Mouse (Mus musculus) v-Abl transformed pro-B cells (cell line): Measurements from ENCODE around the gene Kcnj4.
"Not testable (repeated sequence)": the region's sequence is repeated elsewhere in the genome, so short reads cannot be mapped to it uniquely, and the experiment has no call there.

Experiments
- in situ Hi-C, 2 experiments: fragments of 400-800 bp; cut with MboI; formaldehyde crosslinking; loops; one replicate each; pipeline ENCODE4 v1.15.1; 2025; ENCODE audit not compliant: unreplicated experiment in 2 of 2

The Kcnj4 gene

DNA sequence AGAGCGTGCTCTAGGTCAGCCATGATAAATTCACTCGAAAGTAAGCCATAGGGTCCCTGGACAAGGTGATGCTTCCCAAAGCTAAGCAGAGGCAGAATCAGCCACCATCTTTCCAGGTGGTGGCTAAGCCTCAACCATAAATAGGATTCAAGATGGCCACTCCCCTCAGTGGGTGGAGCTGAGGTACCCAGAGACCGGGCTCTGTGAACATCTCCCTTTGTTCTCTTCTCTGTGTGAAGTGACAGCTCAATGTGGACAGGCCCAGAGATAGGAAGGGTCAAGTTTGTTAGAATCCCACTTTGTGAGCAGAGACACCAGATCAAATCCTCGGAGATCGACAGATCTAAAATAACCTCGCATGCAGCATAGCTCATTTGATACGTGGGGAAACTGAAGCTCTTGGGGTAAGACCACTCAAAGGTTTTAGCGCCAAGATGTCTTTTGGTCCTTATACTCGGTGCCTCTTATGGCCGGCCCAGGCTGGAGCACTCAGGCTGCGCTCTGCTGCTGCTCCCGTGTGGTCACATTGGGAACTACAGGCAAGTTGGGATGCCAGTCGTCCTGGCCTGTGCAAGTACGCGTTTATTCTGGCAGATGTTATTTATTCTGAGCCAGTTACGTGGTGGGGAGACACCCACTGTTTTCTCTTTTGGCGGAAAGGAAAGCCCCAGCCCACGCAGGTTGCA is 38.3 kb downstream of the Kcnj4 start:
- in situ Hi-C loops = loop anchor here (5.0 to 10.0 kb wide), 3 partner anchors 84 to 224 kb away; no protein-coding TSS in a partner anchor

GRCm38 (mm10) chr15:79456546-79456945 is 48.5 kb downstream of the Kcnj4 start:
- in situ Hi-C loops = no loop called here

DNA sequence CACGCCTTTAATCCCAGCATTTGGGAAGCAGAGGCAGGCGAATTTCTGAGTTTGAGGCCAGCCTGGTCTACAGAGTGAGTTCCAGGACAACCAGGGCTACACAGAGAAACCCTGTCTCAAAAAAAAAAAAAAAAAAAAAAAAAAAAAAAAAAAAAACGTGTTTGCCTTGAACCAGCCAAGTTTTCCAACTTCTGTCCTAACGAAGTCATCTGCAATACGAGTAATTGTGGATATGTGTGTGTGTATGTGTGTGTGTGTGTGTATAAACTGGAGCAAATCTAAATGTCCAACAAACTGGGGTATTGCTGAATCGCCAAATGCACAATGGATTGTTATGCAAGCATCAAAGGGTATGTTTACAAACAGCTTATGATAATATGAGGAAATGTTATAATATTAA is 48.9 kb downstream of the Kcnj4 start:
- in situ Hi-C loops = not testable (repeated sequence)

DNA sequence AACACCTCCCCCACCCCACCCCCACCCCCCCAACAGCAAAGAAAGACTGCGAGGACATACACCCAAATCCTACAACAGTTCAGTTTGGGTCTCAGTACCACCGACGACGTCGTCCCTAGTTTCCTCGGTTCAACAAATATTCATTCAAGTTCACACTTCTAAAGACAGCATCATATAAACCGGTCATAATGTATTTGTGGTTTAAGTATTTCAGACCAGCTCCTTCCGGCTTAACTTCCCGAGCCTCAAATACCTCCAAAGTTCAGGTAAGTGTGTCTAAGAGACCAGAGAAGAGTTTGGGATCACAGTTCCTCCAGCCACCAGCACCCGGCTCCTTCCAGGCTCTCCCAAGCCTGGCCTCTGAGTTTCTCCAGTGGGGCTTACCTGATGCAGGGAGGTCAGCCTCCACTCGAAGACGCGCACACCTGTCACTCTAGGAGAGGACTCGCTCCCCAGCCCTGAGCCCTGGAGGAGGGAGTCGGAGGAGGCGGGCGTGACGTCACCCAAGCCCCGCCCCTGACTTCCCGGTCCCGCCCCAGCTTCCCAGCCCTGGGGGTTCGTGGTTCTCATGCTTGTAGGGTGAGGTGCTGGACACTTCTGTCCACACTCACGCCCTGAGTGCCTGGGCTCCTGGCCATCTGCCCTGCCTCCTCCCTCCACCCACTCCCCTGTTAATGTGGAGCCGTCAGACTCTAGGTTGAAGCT is 49.8 kb downstream of the Kcnj4 start, which contains the start of gene Csnk1e:
Gene Csnk1e, minus strand, starts transcription at position 461 of the 705 bp plus-strand sequence.
- in situ Hi-C loops = no loop called here

DNA sequence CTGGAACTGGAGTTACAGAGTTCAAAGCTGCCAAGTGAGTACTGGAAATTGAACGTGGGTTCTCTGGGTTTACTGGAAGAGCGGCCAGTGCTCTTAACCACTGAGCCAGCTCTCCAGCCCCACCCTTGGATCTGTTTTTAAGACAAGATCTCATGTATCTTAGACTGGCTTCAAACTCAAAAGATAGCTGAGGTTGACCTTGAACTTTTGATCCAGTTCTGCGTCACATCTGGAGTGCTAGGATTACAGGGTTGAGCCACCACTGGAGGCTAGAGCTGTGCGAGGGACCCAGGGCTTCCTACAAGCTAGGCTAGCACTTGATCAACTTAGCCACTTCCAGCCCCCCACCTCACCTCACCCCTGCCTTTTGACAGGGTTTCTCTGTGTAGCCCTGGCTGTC is 51.2 kb downstream of the Kcnj4 start:
- in situ Hi-C loops = no loop called here

GRCm38 (mm10) chr15:79448041-79448440 is 57.0 kb downstream of the Kcnj4 start:
- in situ Hi-C loops = no loop called here

GRCm38 (mm10) chr15:79445786-79446654 is 59.0 kb downstream of the Kcnj4 start:
- in situ Hi-C loops = no loop called here

DNA sequence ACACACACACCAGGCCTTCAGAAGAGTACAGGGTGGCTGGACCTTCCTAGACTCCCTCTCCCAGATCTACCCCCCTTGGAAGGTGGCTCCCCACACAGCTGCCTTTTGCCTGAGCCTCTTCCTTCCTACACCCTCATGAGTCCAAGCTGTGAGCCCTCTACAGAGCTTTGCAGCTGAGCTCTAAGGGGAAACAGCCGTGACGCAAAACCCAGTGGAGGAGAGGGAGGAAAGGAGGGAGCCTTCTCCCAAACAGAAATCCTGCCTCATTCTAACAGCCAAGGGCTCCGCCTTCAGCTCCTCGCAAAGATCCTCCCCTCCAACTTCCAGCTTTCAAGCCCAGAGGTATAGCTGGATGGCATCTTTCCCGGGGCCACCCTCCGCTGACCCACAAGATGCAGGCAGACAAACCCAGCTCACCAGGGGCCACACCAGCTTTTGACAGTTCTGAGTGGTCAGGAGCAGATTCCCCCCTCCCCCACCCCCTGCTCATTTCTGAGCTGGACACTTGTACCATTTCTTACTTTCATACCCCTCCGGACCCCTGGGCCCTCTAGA is 61.1 kb downstream of the Kcnj4 start:
- in situ Hi-C loops = loop anchor here in 1 of 2 experiments (5.0 kb wide), 1 partner anchor 37 kb away; no protein-coding TSS in a partner anchor

DNA sequence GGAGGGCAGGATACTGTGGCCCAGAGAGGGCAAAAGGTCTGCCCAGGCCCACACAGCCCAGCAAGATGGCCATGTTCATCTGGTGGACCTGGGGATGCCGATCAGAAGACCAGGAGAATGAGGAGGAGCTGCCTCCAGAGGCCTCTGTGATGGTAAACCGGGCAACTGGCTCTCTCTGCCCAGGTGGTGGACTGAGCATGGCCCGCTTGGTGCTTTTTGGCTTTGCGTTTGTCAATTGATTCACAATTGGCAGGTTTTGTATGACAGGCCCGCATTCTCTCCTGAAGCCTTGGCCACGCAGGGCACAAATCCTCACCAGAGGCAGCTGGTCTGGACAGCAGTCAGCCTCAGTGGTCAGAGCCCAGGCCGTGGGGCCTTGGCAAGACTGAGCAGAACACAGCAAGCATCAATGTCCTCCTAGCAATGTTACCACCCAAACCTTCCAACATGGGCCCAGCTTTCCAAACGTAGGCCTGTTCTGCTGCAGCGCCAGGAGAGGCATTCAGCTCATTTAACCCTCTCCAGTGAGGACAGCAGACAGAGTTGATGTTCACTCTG is 62.0 kb downstream of the Kcnj4 start:
- in situ Hi-C loops = loop anchor here in 1 of 2 experiments (5.0 kb wide), 1 partner anchor 36 kb away; no protein-coding TSS in a partner anchor

DNA sequence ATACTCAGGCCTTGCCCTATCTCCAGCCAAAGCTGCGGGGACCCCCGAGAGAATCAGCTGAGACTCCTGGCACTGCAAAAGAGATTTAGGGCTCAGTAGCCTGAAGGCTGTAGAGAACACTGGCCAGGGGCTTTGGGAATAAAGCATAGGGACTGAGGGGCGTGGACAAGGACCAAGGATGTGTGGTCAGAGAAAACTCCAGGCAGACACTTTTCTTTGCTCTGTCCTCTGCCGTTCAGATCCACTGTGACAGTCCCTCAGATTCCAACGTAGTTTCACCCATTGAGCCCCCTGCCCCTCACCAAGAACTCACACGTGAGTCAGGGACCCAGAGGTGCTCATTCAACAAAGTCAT is 62.8 kb downstream of the Kcnj4 start:
- in situ Hi-C loops = loop anchor here in 1 of 2 experiments (5.0 kb wide), 1 partner anchor 35 kb away; no protein-coding TSS in a partner anchor

DNA sequence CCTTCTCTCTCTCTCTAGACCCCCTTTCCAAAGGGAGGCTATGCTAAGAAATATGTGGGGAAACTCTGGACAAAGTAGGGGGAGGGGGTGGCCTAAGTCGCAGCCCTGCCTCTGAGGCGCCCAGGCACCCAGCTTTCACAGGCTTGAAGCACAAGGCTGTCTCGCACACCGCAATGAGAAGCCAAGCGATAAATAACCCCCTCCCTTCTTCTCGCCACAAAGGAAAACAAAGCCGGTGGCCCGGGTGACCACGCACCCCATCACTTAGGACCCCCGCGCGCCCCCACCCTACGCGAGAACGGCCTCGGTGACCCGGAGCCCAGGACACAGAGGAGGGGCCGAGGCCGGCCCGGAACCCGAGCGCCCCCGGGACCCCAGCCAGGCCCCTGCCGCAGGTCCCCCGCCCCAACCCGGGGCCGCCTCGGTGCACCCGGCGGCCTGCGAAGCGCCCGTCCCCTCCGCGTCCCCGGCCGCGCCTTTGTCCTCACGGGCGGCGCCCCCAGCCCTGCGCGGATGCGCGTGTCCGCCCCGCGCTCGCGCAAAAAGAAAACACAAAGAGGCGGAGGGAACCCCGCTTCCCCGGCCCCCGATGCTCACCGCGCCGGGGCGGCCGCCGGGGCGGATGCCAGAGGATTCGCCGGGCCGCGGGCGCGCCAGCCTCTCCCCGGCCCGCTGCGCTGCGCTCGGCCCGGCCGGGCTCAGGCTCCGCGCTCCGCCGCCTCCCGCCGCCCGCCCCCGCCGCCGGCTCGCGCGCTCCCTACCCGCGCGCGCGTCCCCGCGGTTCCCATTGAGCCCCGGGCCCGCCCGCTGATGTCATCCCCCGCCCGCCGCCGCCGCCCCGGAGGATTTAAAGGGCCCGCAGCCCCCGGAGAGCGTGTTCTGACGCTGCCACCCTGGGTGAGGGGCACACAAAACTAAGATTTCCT is 63.4 kb downstream of the Kcnj4 start:
- in situ Hi-C loops = loop anchor here in 1 of 2 experiments (5.0 kb wide), 1 partner anchor 34 kb away; no protein-coding TSS in a partner anchor

DNA sequence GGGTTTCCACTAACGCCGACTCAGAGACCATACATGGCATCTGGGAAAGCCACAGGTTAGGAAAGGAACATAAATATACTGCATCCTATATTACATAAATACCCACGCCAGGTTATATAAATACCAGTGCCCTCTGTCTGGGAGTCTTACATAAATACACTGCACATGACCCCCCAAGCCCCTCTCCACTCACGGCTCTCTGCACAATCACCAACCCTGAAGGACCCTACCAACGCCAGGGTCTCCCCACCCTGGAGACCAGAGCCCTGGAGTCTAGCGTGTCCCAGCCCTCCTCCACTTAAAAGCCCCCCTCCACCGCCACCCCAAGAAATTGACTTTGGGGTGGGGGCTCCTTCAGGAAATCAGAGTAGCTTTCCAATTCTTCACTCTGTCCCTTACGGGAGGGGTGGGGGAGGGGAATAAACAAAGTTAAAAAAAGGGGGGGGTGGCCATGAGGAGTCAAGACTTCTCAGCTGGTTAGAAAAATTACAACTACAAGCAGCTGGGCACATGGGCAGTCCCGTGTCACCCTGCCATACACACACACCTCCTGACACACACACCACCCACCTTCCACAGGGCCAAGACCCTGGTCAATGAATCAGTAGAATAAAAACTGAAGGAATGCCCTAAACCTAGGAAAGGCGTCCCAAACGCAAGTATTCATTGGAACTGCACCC is 64.2 kb downstream of the Kcnj4 start:
- in situ Hi-C loops = loop anchor here in 1 of 2 experiments (5.0 kb wide), 1 partner anchor 33 kb away; no protein-coding TSS in a partner anchor

DNA sequence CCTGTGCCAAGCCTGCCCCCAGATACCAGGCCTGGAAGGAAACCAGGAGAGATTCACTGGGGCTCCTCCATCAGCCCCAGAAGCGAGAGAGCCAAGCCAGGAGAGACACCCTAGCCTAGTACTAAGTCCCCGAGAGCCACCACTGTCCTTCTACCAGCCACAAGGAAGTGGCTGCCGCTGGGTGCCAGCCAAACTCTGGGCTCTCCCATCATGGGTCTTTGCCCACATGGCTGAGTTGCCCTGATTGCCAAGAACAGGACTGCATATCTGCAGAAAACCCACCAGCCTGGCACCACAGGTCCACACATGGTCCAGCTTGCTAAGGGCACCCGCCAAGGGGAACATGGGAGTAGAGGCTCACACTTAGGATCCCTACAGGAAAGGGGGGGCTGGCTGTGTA is 64.8 kb downstream of the Kcnj4 start:
- in situ Hi-C loops = loop anchor here in 1 of 2 experiments (5.0 kb wide), 1 partner anchor 33 kb away; no protein-coding TSS in a partner anchor

DNA sequence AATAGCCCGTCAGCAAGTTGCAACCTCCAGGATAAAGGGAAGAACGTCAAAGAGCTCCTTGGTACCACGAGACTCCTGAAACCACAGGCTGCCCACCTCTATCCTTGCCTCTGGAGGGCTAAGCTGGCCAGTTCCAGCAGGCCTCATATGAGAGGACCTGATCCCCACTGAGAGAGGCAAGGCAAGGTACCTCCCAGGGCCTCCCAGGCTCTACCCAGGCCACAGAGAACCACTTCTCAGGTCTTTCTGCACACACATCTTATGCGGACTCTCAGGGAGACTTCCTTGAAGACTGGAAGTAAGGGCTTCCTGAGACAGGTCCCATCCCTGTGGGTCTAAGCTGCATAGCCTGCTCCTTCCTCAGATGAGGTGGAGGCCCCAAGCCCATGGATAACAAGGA is 65.7 kb downstream of the Kcnj4 start:
- in situ Hi-C loops = no loop called here

DNA sequence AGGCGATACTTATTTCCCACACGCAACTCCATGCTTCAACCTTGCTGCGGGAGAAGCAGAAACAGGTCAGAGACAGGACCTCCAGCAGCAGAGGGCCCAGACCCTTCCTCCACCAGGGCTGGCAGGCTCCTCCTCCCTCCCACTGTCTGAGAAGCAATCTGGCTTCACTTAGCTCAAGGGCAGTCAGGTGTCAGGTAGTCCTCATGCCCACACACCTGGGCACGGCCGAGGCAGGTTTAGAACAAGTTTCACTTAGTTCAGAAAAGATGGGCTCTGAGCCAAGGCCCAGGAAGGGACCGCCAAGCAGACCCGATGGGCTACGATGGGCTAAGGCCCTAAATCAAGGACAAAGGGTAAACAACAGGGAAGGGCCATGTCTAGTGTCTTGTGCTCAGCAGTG is 66.2 kb downstream of the Kcnj4 start:
- in situ Hi-C loops = no loop called here

DNA sequence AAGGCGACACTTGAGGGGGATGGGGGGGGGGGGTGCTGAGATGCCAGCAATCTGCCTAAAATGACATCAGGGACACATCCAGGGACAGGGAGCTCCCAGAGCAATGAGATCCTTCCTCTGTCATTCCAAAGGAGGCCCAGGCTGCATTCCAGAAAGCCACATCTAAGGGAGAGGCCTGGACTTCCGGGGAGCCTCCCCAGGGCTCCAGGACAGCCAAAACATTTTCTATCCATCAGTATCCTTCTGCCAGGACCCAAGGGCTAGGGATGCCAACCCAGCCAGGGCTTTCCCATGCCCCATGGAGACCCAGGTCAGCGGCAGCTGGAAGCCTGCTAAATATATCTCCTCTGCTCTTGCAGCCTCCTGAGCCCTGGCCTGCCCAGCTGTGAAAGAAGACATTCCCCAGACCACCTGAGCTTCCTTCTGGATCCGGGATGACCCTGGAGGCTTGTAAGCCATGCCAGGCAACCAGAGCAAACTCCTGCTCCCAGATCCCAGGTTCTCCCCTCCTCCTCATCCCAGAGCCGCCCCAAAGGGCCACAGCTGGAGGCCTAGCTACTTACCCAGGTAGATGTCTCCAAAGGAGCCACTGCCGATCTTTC is 66.7 kb downstream of the Kcnj4 start:
- in situ Hi-C loops = no loop called here

GRCm38 (mm10) chr15:79437541-79438208 is 67.4 kb downstream of the Kcnj4 start:
- in situ Hi-C loops = no loop called here
